Mouse (Mus musculus) CH12F3 (cell line): Measurements from ENCODE around the gene Arhgap23.

Experiments used
- in situ Hi-C: fragments of 300-500 bp; cut with MboI; formaldehyde crosslinking; loops from 2 replicates; pipeline ENCODE4 v1.14.3; 2020; ENCODE audit warnings: low sequenced_read_pairs

Arhgap23 gene

DNA sequence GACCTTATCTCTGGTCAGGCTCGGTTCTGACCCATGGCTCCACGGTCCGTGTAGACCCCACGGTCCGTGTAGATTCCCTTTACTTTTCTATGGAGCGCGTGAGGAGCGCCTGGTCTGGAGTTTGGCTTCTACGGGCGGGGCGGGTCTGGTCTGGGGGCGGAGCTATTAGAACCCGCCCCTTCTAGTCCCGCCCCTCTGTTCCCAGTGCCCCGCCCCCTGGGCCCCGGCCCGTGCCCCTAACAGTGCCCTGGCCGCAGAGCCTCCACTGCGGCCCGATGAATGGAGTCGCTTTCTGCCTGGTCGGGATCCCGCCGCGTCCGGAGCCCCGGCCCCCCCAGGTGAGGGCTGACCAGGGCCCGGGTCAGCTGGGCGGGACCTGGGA lies at the start of gene Arhgap23:
Arhgap23 (plus strand) TSS at position 204 of the 382 bp plus-strand sequence.
- in situ Hi-C loops: no loop called here

DNA sequence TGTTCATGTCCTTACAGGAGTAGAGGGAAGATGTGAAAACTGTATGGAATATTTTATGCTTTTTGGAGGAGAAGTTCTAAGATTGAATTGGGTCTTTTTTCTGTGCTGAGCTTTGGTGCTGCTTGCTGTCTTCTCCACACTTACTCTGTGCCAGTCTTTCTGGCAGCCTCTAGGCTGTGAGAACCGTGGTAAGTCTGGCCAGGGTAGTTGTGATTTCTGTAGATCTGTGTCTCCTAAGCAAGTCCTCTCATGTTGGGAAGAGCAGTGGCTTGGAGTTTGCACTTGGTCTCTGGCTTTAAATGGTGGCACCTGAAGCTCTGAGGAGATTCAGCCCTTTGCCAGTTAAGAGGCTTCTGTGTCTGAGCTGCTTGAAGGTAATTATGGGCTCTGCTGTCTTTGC lies 49.8 kb upstream of the Arhgap23 start:
- in situ Hi-C loops: no loop called here

DNA sequence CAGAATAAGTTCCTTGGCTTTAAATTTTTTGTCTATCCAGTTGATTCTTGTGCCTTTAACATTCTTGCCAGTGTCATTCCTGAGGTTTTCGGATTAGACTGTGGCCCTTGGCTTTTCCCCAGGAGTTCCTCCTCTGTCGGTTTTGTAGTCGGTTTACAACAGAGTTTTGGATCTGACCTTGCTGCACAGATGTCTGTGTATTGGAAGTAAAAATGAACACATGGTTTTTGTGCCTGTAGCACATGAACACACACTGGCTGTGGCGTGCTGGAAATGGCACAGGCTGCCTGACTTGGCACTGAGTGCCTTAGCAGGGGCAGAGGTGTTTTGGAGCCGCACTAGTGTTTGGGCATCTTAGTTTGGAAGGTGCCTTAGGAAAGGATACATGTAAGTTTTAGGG lies 46.8 kb upstream of the Arhgap23 start:
- in situ Hi-C loops: no loop called here

DNA sequence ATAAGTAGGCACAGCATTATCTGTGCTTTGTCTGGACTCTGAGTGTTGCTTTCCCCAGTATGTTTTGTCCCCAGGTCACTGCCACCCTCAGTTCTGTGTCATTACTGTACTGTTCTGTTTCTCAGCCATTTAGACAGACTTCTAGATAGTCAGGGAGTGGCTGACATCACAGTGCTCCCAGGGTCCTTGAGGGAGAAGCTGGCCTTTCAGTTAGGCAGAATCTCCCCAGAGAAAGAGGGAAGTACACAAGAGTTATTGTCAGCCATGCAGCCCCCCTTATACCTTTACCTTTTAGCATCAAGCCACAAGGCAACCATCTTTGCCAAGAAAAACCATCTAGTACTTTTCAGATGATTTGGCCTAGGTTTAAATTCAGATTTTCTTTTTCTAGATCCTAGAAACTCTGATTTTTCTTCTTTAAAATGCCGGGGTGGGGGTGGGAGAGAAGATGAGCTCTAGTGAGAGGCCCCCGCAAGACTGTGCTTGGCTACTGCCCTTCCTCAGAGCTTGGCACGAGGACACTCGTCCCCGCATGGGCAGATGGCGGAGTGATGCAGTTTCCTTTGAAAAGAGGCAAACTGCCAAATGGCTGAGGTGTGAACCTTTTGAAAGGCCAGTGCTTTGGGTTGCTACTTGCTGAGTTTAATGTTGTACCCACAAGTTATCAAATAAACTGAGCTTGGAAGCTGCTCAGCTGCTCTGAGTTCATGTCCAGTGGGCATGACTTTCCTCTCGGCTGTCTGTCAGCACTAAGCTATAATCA lies 44.8 kb upstream of the Arhgap23 start:
- in situ Hi-C loops: no loop called here

DNA sequence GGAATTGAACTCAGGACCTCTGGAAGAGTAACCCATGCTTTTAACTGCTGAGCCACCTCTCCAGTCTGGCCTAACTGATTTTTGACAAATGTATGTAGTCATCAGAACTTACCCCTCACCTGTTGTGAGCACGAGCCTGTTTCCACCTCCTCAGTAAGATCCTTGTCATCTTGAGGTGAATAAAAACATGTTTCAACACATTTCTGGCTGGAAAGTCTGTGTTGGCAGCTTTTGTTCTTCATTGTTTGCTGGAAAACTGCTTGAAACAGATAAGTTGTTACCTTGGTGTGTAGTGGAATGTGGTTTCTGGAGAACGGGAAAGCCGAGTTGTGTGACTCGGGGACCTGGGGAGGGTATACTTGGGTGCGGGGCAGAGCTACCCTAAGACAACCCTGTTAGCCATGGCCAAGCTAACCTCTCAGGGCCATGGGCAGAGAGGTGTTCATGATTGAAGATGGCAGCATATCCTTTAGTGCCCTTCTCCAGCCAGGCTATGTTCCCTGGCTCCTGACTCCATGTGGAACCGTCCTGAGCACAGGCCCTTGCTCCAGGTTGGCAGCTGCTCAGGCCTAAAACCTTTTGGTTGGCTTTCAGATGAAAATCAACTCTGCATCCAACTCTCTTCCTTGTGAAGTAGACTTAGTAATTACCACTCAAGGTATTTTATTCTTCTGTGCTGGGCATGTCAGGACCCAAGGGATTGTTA lies 43.0 kb upstream of the Arhgap23 start:
- in situ Hi-C loops: no loop called here

DNA sequence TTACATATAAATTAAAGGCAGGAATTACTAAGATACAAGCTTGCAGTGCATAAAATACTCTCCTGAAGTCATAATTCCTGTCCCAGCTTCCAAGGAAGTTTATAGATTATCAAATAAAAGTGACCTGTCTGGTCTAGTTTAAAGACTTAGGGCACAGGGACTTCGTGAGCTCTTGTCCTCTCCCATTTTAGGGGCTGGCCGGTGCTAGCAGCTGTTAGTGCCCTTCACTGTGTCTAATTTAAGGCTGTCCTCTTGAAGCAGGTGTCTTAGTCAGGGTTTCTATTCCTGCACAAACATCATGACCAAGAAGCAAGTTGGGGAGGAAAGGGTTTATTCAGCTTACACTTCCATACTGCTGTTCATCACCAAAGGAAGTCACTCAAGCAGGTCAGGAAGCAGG lies 41.9 kb upstream of the Arhgap23 start:
- in situ Hi-C loops: no loop called here

DNA sequence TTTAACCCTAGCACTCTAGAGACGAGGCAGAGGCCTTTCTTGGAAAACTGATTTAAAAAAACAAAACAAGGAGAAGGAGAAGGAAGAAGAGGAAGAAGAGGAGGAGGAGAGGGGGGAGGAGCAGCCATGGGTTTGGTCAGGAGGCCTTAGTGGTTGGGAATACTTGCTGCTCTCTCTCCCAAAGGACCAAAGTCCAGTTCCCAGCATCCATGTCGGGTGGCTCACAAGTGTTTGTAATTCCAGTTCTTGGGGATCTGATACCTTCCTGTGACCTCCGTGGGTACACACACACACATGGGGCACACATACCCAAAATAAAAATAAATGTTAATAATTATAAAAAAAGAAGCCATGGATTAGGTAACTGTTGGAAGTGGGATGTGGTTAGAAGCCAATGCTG lies 35.3 kb upstream of the Arhgap23 start:
- in situ Hi-C loops: no loop called here

DNA sequence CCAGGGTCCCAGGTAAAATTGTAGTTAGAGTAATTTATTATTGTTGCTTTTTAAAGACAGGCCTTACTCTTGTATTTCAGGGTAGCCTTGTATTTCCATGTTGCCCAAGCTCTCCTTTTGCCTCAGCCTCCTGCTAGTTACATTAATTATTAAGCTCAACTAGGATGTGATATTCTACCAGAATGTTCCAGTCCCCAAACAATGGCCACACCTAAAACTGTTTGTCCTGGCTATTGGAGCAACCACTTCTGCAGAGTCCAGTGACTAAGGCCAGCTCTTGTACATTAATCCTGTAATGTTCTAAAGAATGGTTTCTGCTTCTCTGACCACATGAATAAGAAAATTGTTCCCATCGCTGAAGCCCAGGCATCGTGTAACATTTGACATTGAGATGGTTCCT lies 32.3 kb upstream of the Arhgap23 start:
- in situ Hi-C loops: no loop called here

DNA sequence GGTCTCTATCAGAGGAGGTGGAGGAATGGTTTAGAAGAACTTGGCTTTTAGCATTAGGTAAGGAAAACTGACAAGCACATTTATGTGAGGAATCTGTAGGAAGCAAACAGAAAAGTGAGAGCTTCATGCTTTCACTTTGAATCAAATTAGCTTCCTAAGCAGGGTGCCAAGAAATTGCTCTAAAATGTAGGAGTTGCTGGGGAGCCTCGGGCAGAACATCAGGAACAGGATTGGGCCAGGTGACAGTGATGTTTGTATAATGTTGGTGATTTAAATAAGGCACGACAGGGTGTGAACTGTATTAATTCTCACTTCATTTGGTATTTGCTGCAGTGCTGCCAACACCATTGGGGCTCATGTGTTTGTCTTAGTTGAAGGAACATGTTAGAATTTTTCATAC lies 31.6 kb upstream of the Arhgap23 start:
- in situ Hi-C loops: no loop called here

DNA sequence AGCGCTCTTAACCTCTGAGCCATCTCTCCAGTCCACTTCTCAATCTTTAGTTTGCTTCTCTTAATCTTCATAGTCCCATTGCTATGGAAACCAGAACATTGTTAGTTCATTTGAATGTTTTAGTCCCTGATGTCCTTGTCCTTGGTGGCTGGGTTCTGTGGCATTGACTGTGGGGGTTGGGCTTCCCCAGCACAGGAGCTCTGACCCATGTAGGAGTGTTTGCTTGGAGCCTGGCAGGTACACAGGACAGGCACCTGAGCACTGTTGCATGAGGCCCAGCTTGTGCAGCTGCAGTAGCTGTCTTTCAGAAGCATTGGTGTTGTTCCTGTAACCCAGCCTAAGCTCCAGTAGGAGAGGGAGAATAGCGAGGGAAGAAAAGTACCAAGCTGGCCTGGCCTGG lies 27.5 kb upstream of the Arhgap23 start:
- in situ Hi-C loops: no loop called here

DNA sequence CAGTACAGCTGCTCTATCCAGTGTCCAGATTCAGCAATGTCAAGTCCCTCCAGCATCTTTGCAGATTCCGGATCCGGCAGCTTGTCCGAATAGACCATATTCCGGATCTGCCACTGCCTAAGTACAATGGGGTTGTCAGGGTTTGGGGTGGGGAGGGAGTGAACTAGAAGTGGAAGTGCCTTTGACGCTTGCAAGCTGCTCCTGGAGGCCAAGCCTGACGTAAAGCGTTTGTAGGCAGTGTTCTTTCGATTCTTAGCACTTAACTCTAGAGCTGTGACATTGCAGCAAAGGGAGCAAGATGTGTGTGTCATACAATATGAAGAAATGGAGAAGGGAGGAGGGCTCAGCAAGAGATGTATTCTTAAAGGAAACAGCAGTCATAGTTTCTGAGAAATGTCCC lies 26.2 kb upstream of the Arhgap23 start:
- in situ Hi-C loops: no loop called here

DNA sequence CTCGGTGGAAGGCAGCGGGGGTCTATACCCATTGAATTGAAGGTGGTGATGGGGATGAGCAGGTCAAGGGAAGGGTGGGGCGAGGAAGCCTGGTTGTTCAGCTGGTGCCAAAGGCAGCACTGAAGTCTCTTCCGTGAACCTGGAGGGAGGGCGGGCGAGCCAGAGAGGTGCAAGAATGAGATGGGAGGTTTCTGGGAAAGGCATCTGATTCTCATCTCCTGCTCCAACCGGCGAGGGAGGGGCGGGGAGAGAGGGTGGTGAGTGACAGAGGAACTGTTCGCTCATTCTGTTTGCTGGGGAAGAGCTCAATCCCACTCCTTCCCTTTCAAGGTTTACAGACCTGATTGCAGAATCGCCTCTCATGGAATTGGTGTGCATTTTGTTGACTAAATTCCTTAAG lies 21.7 kb upstream of the Arhgap23 start:
- in situ Hi-C loops: no loop called here

DNA sequence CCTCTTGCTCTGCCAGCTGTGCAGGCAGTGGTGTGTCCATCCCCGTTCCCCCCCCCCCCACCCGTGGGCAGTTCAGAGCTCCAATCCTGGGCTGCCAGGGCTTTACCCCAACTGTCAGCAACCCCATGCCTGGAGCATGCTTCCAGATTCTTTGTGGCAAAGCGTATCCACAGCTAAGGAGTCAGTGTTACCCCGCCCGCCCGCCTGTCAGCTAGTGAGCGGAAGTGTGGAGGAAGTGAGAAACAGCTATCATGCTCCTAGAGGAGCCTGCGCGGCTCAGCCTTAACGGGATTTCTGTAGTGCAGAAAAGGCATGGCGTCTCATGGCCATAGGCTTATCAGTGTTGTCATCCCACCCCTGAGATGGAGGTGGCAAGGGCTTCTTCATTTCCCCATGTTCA lies 21.2 kb upstream of the Arhgap23 start:
- in situ Hi-C loops: no loop called here

DNA sequence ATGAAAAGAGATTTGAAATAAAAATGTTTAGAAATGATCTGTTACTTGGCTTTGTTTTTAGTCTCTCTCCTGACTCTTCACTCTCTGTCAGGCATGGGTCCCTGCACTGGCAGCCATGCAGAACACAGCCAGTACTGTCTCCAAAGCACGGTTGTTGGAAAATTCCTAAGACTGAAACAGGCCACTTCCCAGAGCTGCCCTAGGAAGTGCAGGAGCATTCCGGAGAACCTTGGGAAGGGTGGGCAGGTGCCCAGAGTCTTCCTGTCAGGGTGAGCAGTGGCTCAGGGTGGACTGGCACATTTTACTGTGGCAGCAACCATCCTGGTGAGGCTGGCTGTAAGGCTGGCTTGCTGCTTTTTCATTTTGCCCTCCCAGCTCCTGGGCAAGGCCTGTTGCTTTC lies 16.8 kb upstream of the Arhgap23 start:
- in situ Hi-C loops: no loop called here

DNA sequence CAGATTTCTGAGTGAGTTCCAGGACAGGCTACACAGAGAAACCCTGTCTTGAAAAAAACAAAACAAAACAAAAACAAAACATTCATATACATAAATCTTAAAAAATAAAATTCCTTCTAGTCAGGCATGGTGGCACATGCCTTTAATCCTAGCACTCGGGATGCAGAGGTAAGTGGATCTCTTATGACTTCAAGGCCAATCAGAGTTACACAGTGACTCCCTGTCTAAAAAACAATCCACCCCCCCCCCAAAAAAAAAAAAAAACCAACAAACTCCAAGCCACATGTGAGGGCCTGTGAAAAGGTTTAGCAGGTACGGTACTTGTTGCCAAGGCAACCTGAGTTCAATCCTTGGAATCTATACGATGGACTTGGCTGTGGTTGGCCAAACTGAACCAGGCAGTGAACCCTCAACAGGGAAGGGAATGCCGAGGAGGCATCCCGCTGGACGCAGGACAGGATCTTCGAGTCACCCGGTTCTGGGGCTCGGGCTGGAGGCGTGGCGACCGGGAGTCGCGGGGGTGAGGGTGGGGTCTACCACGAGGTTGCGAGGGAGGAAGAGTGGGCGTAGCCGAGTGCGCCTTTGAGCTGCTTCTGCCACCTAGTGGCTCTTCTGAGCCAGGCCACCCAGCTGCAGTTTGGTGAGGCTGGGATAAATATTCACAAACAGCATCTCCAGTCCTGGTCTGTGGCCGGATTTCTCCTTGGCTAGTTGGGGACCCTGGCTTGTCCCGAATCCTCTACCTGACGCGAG lies 15.2 kb upstream of the Arhgap23 start:
- in situ Hi-C loops: no loop called here

DNA sequence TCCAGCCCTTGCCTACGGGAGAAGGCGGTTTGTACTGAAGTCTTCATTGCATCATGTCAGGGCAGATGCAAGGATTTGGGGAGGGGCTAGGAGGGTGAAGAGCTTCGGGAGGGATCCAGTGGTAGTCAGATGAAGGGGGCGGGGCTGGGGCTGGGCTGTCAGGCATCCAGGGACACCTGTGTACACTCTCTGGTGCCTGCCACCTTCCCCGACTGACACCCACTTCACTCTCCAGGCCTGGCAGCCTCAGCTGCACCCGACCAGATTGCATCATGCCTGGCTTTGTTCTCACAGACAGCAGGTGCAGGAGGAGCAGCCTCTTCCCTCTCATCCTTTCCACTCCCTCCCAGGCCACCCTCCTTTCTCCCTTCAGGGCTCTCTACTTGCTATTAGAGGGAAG lies 14.3 kb upstream of the Arhgap23 start:
- in situ Hi-C loops: no loop called here

DNA sequence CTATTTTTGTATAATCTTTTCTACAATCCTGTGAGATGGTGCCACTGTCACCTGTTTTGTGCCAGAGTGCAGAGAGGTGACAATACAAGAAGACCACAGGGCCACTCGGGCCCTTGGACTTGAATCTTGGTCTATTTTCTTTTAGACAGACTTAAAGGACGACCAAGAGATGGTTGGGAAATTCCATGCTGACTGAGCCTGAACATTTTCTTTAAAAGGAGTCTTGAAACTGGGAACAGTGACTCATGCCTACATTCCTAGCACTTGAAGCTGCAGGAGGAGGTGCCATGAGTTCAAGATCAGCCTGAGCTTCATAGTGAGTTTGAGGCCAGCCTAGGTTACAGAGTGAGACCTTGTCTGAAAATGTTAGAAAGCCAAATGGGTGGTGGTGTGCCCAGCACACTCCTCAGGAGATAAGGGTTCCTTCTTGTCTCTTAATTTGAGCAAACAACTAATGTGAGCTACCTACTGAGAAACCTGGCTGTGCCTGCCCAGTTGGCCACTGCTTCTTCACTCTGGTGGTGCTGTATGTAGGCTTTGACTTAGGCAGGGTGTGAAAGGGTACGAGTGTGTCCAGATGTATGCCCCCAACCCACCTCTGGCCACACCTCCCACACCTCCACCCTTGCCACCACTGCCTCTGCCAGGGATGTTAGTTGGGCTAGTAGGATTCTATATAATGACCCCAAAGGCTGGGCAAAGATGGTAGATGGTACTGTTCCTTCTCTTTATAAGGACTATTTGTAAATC lies 13.5 kb upstream of the Arhgap23 start:
- in situ Hi-C loops: no loop called here

DNA sequence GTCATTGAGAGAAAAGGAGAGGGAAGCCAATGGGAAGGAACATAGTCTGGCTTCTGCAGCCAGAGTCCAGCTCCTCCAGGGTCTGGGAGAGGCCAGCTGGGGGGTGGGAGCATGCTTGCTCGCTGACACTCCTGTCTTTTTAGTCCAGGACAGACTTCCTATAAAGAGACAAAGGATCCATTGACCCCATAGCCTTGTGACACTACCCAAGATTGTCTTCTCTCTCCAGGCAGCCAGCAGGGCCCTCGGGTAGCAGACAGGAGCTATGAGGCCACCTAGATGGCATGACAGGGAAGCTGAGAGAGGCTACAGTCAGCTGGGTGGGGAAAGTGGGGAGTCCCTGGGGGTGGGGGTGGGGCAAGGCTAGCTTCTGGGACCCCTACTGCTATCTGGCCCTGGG lies 12.6 kb upstream of the Arhgap23 start:
- in situ Hi-C loops: no loop called here

DNA sequence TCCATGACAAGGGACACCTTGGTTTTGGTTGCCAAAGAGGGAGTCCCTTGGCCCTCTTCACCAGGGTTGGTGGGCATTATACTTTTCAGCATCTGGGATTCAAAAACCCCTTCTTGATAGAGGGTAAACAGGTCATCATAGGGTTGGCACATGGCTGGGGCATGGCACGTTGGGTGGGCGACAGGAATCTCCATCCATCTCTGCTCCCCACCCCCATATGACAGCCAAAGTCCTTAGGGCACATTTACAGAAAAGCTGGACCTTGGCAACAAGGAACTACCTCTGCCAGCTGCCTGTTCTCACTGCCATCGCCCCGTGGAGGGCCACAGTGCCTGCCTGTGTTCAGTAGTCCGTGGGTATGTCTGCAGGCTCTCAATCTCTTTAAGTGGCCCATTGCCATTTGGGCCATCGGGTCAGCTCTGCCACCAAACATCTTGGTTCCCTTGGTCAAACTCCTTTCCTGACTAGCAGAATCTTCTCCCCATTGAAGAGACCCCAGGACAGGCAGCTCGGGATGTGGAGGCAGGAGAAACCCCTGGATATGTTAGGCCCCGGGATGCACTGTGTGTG lies 11.6 kb upstream of the Arhgap23 start:
- in situ Hi-C loops: no loop called here

DNA sequence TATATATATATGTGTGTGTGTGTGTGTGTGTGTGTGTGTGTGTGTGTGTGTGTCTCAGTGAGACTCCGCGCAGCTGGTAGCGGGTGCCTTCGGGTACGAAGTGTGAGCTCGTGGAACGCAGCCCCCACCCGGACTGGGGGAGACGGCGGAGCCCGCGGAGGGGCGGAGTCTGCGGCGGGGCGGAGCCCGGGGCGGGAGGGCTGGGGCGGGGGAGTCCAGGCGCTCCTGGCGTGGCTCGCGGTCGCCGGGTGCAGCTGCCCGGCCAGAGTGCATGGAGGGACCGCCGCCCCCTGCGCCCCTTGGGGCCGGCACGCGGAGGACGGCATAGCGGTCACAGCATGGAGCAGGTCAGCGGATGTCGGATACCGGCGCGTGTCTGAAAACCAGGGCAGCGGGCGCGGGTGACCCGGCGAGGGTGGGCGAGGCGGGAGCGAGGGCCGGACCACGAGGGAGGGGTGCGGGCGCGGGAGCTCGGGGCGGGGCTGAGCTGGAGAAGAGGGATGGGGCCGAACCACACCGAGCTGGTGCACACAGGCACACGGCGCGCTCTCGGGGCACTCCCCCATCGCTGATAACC lies 11.1 kb upstream of the Arhgap23 start:
- in situ Hi-C loops: no loop called here

DNA sequence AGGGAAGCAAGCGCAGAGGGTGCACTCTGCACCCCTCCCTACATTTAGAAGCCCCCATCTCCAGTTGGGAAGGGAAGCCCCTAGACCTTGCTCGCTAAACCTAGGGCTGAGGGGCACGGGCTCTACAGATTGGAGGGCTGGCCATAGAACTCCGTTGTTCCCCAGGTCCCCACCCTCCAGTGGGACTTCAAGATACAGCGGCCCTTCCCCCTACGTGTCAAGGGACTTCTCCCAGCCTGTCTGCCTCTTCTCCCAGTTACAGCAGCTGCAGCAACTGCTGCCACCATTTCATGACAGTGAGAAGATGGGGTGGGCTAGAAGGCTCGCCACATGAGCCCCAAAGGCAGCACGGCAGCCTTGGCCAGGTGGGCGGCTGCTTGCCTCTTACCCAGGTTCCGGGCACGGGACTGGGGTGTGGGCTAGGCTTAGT lies 10.6 kb upstream of the Arhgap23 start:
- in situ Hi-C loops: no loop called here
